Mouse (Mus musculus): Measurements from ENCODE around the gene Prkar2b. TPM values are rescaled to one million over a fixed set of nuclear protein-coding genes. Genes with fewer than 3 reads are reported as not detected.

Prkar2b gene
- polyA plus RNA-seq, 1 experiment from 2014 or later, result 16.3 TPM

DNA sequence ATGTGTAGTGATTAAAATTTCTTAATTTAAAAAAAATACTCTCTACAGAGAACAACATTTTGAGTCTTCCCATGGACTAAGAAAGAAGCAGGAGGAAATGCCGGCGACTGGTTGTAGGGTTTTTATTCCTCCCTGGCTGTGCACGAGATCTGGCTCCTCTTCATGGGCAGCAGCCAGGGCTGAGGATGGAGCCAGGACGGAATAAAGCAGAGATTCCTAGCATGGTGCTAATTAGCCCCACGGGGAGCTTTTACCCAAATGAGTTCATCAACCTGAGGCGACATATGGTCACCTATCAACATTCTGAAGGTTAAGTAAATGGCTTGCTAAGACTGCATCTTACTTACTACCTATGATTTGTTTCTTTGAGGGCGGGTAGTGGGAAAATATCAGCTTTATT lies 77.9 kb downstream of the Prkar2b start:
- H3K9me3 ChIP-seq (ENCODE audit: control insufficient read depth, low read length), result no peaks in the 10 kb centered on the region
- H3K4me2 ChIP-seq (replicated peaks; ENCODE audit: low read depth), result no peak overlapping the region
- no peak for DNase-seq (ENCODE audit: low spot score)
- H3K9ac ChIP-seq (ENCODE audit: low read length), result no peak overlapping the region
- H3K27ac ChIP-seq (replicated peaks), result no peak overlapping the region
- no peaks in the 10 kb centered on the region for H3K4me1 ChIP-seq (replicated peaks; ENCODE audit: control insufficient read depth, insufficient read depth)
- 66% methylated on average over 7 of the region's 7 CpGs for WGBS
- no peak overlapping the region for H3K4me3 ChIP-seq (ENCODE audit: low read depth, low read length)
- no peaks in the 10 kb centered on the region for H3K36me3 ChIP-seq (ENCODE audit: control insufficient read depth, insufficient read depth, low read length)
- TF ChIP-seq CTCF (IDR thresholded peaks at IDR 0.05; ENCODE audit: low read depth) (no peak), EP300 (optimal IDR thresholded peaks at IDR 0.05) (no peak)
- H3K27me3 ChIP-seq (ENCODE audit: control insufficient read depth, insufficient read depth, low read length), result no peaks in the 10 kb centered on the region
- ATAC-seq (ENCODE audit: low FRiP score, low TSS enrichment), result no peak

GRCm38 (mm10) chr12:31977613-31978195 lies 83.4 kb downstream of the Prkar2b start:
- no peak for DNase-seq (ENCODE audit: low spot score)
- Histone ChIP-seq H3K27ac (replicated peaks) (no peak overlapping the region), H3K4me3 (ENCODE audit: low read depth, low read length) (no peak overlapping the region), H3K36me3 (ENCODE audit: control insufficient read depth, insufficient read depth, low read length) (no peaks in the 10 kb centered on the region), H3K4me1 (replicated peaks; ENCODE audit: control insufficient read depth, insufficient read depth) (no peaks in the 10 kb centered on the region), H3K9me3 (ENCODE audit: control insufficient read depth, low read length) (no peaks in the 10 kb centered on the region), H3K4me2 (replicated peaks; ENCODE audit: low read depth) (no peak overlapping the region), H3K9ac (ENCODE audit: low read length) (no peak overlapping the region), H3K27me3 (ENCODE audit: control insufficient read depth, insufficient read depth, low read length) (no peaks in the 10 kb centered on the region)
- no peak for TF ChIP-seq EP300 (optimal IDR thresholded peaks at IDR 0.05)
- no peak for ATAC-seq (ENCODE audit: low FRiP score, low TSS enrichment)
- WGBS, result 73% methylated on average over 12 of the region's 12 CpGs

- ATAC-seq (ENCODE audit: low FRiP score, low TSS enrichment) (no peak), DNase-seq (ENCODE audit: low spot score) (peak; percentile 54)
- Histone ChIP-seq H3K9ac (ENCODE audit: low read length) (no peak overlapping the region), H3K27ac (replicated peaks) (no peak overlapping the region), H3K4me1 (replicated peaks; ENCODE audit: control insufficient read depth, insufficient read depth) (no peaks in the 10 kb centered on the region), H3K36me3 (ENCODE audit: control insufficient read depth, insufficient read depth, low read length) (no peaks in the 10 kb centered on the region), H3K4me2 (replicated peaks; ENCODE audit: low read depth) (no peak overlapping the region), H3K9me3 (ENCODE audit: control insufficient read depth, low read length) (no peaks in the 10 kb centered on the region), H3K4me3 (ENCODE audit: low read depth, low read length) (no peak overlapping the region), H3K27me3 (ENCODE audit: control insufficient read depth, insufficient read depth, low read length) (no peaks in the 10 kb centered on the region)
- no peak for TF ChIP-seq EP300 (optimal IDR thresholded peaks at IDR 0.05)
- TF ChIP-seq CTCF (IDR thresholded peaks at IDR 0.05; ENCODE audit: low read depth), result peak; percentile 74
- 47% methylated on average over 7 of the region's 7 CpGs for WGBS
These were observed 84.6 kb downstream of the Prkar2b start for GRCm38 (mm10) chr12:31976544-31976943.

DNA sequence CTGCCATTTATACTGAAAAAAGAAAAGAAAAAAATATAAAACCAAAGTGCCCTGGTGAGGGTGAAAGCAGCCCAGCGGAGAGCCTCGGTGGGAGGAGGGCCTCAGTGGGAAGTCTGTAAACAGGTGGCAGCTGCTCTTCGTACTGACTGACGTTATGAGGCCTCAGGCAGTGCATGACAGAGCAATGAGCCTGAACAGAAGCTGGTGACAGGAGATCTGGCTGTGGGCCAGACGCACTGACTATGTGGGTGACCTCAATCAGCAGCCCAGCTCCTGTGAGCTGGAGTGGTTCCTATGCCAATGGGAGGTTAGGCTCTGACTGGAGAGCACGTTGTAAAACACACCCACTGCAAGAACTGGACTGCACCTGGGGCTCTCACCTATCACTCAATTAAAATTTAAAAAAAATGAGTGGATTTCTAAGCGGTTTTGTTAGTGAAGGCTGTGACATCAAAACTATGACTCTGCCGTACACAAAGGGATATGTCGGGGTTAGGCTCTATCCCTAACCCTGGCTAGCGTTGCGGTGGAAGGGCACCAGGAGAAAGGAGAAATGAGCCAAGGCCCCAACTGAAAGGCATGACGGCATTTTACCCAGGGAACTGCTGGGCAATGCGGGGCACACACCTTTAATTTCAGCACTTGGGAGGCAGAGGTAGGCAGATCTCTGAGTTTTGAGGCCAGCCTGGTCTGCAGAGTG lies 87.5 kb downstream of the Prkar2b start:
- WGBS, result 60% methylated on average over 13 of the region's 13 CpGs
- no peak overlapping the region for H3K27ac ChIP-seq (replicated peaks)
- no peak overlapping the region for H3K4me2 ChIP-seq (replicated peaks; ENCODE audit: low read depth)
- DNase-seq (ENCODE audit: low spot score) (peak; percentile 65), ATAC-seq (ENCODE audit: low FRiP score, low TSS enrichment) (peak; percentile 90)
- no peaks in the 10 kb centered on the region for H3K27me3 ChIP-seq (ENCODE audit: control insufficient read depth, insufficient read depth, low read length)
- TF ChIP-seq EP300 (optimal IDR thresholded peaks at IDR 0.05), result no peak
- TF ChIP-seq CTCF (IDR thresholded peaks at IDR 0.05; ENCODE audit: low read depth), result no peak
- H3K4me3 ChIP-seq (ENCODE audit: low read depth, low read length), result no peak overlapping the region
- no peaks in the 10 kb centered on the region for H3K9me3 ChIP-seq (ENCODE audit: control insufficient read depth, low read length)
- H3K36me3 ChIP-seq (ENCODE audit: control insufficient read depth, insufficient read depth, low read length), result no peaks in the 10 kb centered on the region; the same call in 1 of the 2 replicates
- H3K9ac ChIP-seq (ENCODE audit: low read length), result no peak overlapping the region
- H3K4me1 ChIP-seq (replicated peaks; ENCODE audit: control insufficient read depth, insufficient read depth), result no peaks in the 10 kb centered on the region

DNA sequence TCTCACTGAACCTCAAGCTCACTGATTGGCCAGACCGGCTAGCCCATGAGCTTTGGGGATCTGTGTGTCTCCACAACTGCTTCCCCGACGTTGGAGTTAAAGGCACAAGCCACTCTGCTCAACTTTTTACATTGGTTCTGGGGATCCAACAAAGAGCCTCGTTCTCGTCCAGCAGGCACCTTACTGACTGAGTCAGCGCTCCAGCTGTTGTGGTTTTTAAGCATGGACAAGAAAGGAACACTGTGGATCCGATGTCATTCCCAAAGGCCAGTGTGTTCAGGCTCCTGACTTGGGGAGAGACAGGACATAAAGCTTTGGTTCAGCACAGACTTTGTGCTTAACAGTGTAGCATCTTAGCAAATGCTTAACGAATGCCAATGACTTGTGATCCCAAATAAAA lies 89.5 kb downstream of the Prkar2b start:
- 91% methylated on average over 8 of the region's 8 CpGs for WGBS
- TF ChIP-seq CTCF (IDR thresholded peaks at IDR 0.05; ENCODE audit: low read depth) (no peak), EP300 (optimal IDR thresholded peaks at IDR 0.05) (no peak)
- Histone ChIP-seq H3K27ac (replicated peaks) (no peak overlapping the region), H3K36me3 (ENCODE audit: control insufficient read depth, insufficient read depth, low read length) (no peaks in the 10 kb centered on the region; the same call in 1 of the 2 replicates), H3K9ac (ENCODE audit: low read length) (no peak overlapping the region), H3K4me3 (ENCODE audit: low read depth, low read length) (no peak overlapping the region), H3K4me2 (replicated peaks; ENCODE audit: low read depth) (no peak overlapping the region), H3K4me1 (replicated peaks; ENCODE audit: control insufficient read depth, insufficient read depth) (no peaks in the 10 kb centered on the region), H3K27me3 (ENCODE audit: control insufficient read depth, insufficient read depth, low read length) (no peaks in the 10 kb centered on the region), H3K9me3 (ENCODE audit: control insufficient read depth, low read length) (no peaks in the 10 kb centered on the region)
- DNase-seq (ENCODE audit: low spot score), result no peak
- no peak for ATAC-seq (ENCODE audit: low FRiP score, low TSS enrichment)

DNA sequence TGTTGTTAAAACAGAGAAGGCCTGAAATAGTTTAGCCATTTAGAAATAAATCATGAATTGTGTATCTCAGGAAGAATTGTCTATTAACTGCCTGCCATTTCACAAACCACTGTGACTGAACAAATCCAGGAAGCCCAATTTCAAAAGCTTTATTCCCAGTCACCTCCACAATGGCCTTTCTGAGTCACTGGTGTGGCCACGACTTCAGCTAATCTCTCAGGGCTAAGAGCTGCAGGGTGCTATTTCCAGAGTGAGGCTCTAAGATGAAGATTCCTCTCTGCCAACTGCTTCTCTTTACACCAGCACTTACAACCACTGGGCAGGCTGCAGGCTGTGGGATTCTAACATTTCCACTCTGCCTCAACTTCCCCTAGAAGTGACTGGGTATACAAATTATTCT lies 92.0 kb downstream of the Prkar2b start:
- Histone ChIP-seq H3K4me2 (replicated peaks; ENCODE audit: low read depth) (no peak overlapping the region), H3K27me3 (ENCODE audit: control insufficient read depth, insufficient read depth, low read length) (no peaks in the 10 kb centered on the region), H3K4me1 (replicated peaks; ENCODE audit: control insufficient read depth, insufficient read depth) (no peaks in the 10 kb centered on the region), H3K4me3 (ENCODE audit: low read depth, low read length) (no peak overlapping the region), H3K9ac (ENCODE audit: low read length) (no peak overlapping the region), H3K36me3 (ENCODE audit: control insufficient read depth, insufficient read depth, low read length) (no peaks in the 10 kb centered on the region; the same call in 1 of the 2 replicates), H3K9me3 (ENCODE audit: control insufficient read depth, low read length) (no peaks in the 10 kb centered on the region), H3K27ac (replicated peaks) (no peak overlapping the region)
- WGBS, result 18% methylated on average over 1 of the region's 1 CpGs
- TF ChIP-seq CTCF (IDR thresholded peaks at IDR 0.05; ENCODE audit: low read depth) (no peak), EP300 (optimal IDR thresholded peaks at IDR 0.05) (no peak)
- ATAC-seq (ENCODE audit: low FRiP score, low TSS enrichment), result no peak
- no peak for DNase-seq (ENCODE audit: low spot score)
